Mouse (Mus musculus): ENCODE measurements at regions not wholly inside any gene's neighbourhood (a gene's known extent, or its start where the extent isn't known, plus 50 kb on each side); places are given as distances from the start of the nearest gene placed in this dataset.

- Histone ChIP-seq H3K4me3 (ENCODE audit: low read depth, low read length) (no peak overlapping the region), H3K9me3 (ENCODE audit: control insufficient read depth, low read length) (no peaks in the 10 kb centered on the region), H3K36me3 (ENCODE audit: control insufficient read depth, insufficient read depth, low read length) (no peaks in the 10 kb centered on the region), H3K4me2 (ENCODE audit: low read depth) (no peak overlapping the region), H3K27me3 (ENCODE audit: control insufficient read depth, insufficient read depth, low read length) (no peaks in the 10 kb centered on the region), H3K4me1 (ENCODE audit: control insufficient read depth, insufficient read depth, low read length) (no peaks in the 10 kb centered on the region), H3K27ac (ENCODE audit: low read depth, low read length) (no peak overlapping the region), H3K9ac (ENCODE audit: low read length) (no peak overlapping the region)
- no peak for ATAC-seq (ENCODE audit: insufficient read depth, low FRiP score, low TSS enrichment)
- no peak for DNase-seq (ENCODE audit: low spot score)
- 92% methylated on average over 6 of the region's 6 CpGs for WGBS
These were observed 251.0 kb downstream of the Ipmk start for GRCm38 (mm10) chr10:71598515-71598914.

DNA sequence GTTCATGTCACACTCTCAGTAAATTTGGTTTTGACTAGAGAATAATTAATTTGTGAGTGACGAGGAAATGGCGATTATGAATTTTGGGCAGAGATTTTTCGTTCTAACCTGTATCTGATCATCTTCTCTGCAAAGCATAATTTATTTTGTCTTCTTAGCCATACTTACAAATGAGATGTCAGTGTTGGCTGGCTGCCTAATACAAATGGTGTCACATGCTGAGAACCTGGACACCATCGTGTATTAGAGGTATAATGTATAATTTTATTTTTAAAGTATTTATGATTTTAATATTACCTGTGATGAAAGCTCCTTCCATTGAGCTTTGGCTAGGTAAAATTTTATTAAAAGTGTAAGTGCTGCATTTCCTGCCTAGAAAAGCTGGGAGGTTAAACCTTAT lies 266.2 kb downstream of the Ipmk start:
- H3K27me3 ChIP-seq (ENCODE audit: control insufficient read depth, insufficient read depth, low read length): no peaks in the 10 kb centered on the region
- ATAC-seq (ENCODE audit: insufficient read depth, low FRiP score, low TSS enrichment) (no peak), DNase-seq (ENCODE audit: low spot score) (no peak)
- no peak overlapping the region for H3K9ac ChIP-seq (ENCODE audit: low read length)
- H3K36me3 ChIP-seq (ENCODE audit: control insufficient read depth, insufficient read depth, low read length): no peaks in the 10 kb centered on the region
- WGBS: 94% methylated on average over 4 of the region's 4 CpGs
- H3K9me3 ChIP-seq (ENCODE audit: control insufficient read depth, low read length): no peaks in the 10 kb centered on the region
- H3K27ac ChIP-seq (ENCODE audit: low read depth, low read length): no peak overlapping the region
- no peak overlapping the region for H3K4me3 ChIP-seq (ENCODE audit: low read depth, low read length)
- H3K4me2 ChIP-seq (ENCODE audit: low read depth): no peak overlapping the region
- no peaks in the 10 kb centered on the region for H3K4me1 ChIP-seq (ENCODE audit: control insufficient read depth, insufficient read depth, low read length)

DNA sequence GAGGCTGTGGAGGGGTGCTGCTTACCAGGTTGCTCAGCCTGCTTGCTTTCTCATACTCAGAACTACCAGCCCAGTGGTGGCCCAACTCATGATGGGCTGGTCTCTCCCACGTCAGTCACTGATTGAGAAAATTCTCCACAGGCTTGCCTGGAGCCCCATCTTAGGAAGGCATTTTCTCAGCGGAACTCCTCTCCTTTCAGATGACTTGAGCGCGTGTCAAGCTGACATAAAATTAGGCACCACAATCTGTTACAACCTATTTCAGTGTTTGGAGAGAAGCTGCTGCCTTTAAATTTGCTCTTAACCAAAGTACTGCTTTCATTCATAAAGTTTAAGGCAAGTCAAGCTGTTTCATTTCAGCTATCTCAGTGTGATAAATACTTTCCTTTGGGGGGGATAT lies 269.6 kb downstream of the Ipmk start:
- no peaks in the 10 kb centered on the region for H3K9me3 ChIP-seq (ENCODE audit: control insufficient read depth, low read length)
- H3K27ac ChIP-seq (ENCODE audit: low read depth, low read length): no peak overlapping the region
- no peaks in the 10 kb centered on the region for H3K4me1 ChIP-seq (ENCODE audit: control insufficient read depth, insufficient read depth, low read length)
- no peak overlapping the region for H3K9ac ChIP-seq (ENCODE audit: low read length)
- H3K27me3 ChIP-seq (ENCODE audit: control insufficient read depth, insufficient read depth, low read length): no peaks in the 10 kb centered on the region
- no peaks in the 10 kb centered on the region for H3K36me3 ChIP-seq (ENCODE audit: control insufficient read depth, insufficient read depth, low read length)
- H3K4me2 ChIP-seq (ENCODE audit: low read depth): no peak overlapping the region
- no peak for DNase-seq (ENCODE audit: low spot score)
- 89% methylated on average over 4 of the region's 4 CpGs for WGBS
- no peak overlapping the region for H3K4me3 ChIP-seq (ENCODE audit: low read depth, low read length)
- ATAC-seq (ENCODE audit: insufficient read depth, low FRiP score, low TSS enrichment): no peak

DNA sequence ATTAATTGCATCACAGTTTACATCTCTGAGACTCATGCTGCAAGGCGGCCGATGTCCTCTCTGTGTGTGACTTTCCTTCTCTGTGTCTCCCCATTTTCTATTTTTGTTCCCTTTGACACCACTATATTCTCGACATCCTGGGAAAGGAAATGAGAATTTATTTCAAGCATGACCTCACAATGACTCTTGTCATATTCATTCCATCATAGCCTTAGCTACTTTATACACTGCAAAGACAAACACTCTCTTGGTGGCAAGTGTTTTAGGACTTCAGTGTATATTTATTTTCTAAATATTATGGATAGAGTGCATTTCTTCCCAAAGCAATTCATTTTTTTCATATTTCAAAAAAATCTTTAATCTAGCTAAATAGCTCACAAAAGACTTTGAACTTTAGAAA lies 298.5 kb downstream of the Ipmk start:
- no peak overlapping the region for H3K9ac ChIP-seq (ENCODE audit: low read length)
- no peaks in the 10 kb centered on the region for H3K27me3 ChIP-seq (ENCODE audit: control insufficient read depth, insufficient read depth, low read length)
- H3K36me3 ChIP-seq (ENCODE audit: control insufficient read depth, insufficient read depth, low read length): no peaks in the 10 kb centered on the region
- no peak overlapping the region for H3K4me3 ChIP-seq (ENCODE audit: low read depth, low read length)
- H3K4me2 ChIP-seq (ENCODE audit: low read depth): no peak overlapping the region
- H3K27ac ChIP-seq (ENCODE audit: low read depth, low read length): no peak overlapping the region
- 77% methylated on average over 3 of the region's 3 CpGs for WGBS
- H3K4me1 ChIP-seq (ENCODE audit: control insufficient read depth, insufficient read depth, low read length): no peaks in the 10 kb centered on the region
- no peak for DNase-seq (ENCODE audit: low spot score)
- ATAC-seq (ENCODE audit: insufficient read depth, low FRiP score, low TSS enrichment): no peak
- no peaks in the 10 kb centered on the region for H3K9me3 ChIP-seq (ENCODE audit: control insufficient read depth, low read length)

DNA sequence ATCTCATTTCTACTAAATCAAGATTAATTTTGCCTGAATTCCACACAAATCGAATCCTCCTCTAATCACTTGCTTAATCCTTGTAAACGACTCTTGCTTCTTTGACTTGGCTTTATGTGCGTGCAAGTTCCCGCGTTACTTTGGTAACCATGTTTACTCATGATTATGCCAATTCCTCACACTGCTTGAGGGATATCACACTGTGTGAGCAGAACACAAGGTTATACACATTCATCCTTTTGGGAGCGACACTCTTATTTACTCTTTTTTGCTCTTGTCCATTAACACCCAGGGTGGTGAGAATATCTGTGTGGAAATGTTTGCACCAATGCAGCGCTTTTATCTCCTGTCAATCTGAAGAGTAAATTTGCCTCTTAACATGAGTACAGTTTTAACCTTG lies 310.0 kb downstream of the Ipmk start:
- no peak for ATAC-seq (ENCODE audit: insufficient read depth, low FRiP score, low TSS enrichment)
- no peak overlapping the region for H3K4me3 ChIP-seq (ENCODE audit: low read depth, low read length)
- WGBS: 92% methylated on average over 7 of the region's 7 CpGs
- DNase-seq (ENCODE audit: low spot score): no peak
- no peaks in the 10 kb centered on the region for H3K36me3 ChIP-seq (ENCODE audit: control insufficient read depth, insufficient read depth, low read length)
- H3K4me2 ChIP-seq (ENCODE audit: low read depth): no peak overlapping the region
- no peak overlapping the region for H3K27ac ChIP-seq (ENCODE audit: low read depth, low read length)
- no peak overlapping the region for H3K9ac ChIP-seq (ENCODE audit: low read length)
- no peaks in the 10 kb centered on the region for H3K9me3 ChIP-seq (ENCODE audit: control insufficient read depth, low read length)
- H3K4me1 ChIP-seq (ENCODE audit: control insufficient read depth, insufficient read depth, low read length): no peaks in the 10 kb centered on the region
- no peaks in the 10 kb centered on the region for H3K27me3 ChIP-seq (ENCODE audit: control insufficient read depth, insufficient read depth, low read length)

DNA sequence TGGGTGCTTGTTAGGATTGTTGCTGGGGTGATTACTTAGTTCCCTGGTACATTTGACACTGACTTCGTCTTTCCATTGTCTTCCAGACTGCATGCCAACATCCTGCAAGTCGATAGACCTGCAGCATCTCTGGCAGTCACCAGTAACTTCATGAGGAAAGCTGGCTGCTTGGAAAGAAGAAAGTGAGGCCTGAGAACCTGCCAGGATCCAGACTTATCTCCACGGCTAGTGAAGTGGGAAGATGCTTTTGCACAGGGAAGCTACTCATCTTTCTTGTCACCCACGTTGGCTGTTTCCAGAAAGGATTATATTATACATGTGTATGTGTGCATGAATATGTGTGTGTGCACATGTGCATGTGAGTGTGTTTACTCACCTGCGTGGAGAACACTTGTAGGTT lies 316.0 kb downstream of the Ipmk start:
- WGBS: 85% methylated on average over 5 of the region's 5 CpGs
- H3K4me3 ChIP-seq (ENCODE audit: low read depth, low read length): no peak overlapping the region
- H3K27me3 ChIP-seq (ENCODE audit: control insufficient read depth, insufficient read depth, low read length): no peaks in the 10 kb centered on the region
- no peak overlapping the region for H3K9ac ChIP-seq (ENCODE audit: low read length)
- no peak overlapping the region for H3K27ac ChIP-seq (ENCODE audit: low read depth, low read length)
- H3K4me2 ChIP-seq (ENCODE audit: low read depth): no peak overlapping the region
- no peak for DNase-seq (ENCODE audit: low spot score)
- H3K36me3 ChIP-seq (ENCODE audit: control insufficient read depth, insufficient read depth, low read length): no peaks in the 10 kb centered on the region
- no peaks in the 10 kb centered on the region for H3K9me3 ChIP-seq (ENCODE audit: control insufficient read depth, low read length)
- ATAC-seq (ENCODE audit: insufficient read depth, low FRiP score, low TSS enrichment): no peak
- H3K4me1 ChIP-seq (ENCODE audit: control insufficient read depth, insufficient read depth, low read length): no peaks in the 10 kb centered on the region

GRCm38 (mm10) chr10:71667160-71667571 lies 319.6 kb downstream of the Ipmk start:
- H3K9ac ChIP-seq (ENCODE audit: low read length): no peak overlapping the region
- H3K4me1 ChIP-seq (ENCODE audit: control insufficient read depth, insufficient read depth, low read length): no peaks in the 10 kb centered on the region
- peak; percentile 38; the same call in 1 of the 2 replicates for ATAC-seq (ENCODE audit: insufficient read depth, low FRiP score, low TSS enrichment)
- H3K27ac ChIP-seq (ENCODE audit: low read depth, low read length): no peak overlapping the region
- H3K27me3 ChIP-seq (ENCODE audit: control insufficient read depth, insufficient read depth, low read length): no peaks in the 10 kb centered on the region
- H3K4me3 ChIP-seq (ENCODE audit: low read depth, low read length): no peak overlapping the region
- H3K36me3 ChIP-seq (ENCODE audit: control insufficient read depth, insufficient read depth, low read length): no peaks in the 10 kb centered on the region
- DNase-seq (ENCODE audit: low spot score): no peak
- no peak overlapping the region for H3K4me2 ChIP-seq (ENCODE audit: low read depth)
- H3K9me3 ChIP-seq (ENCODE audit: control insufficient read depth, low read length): no peaks in the 10 kb centered on the region
- 79% methylated on average over 7 of the region's 7 CpGs for WGBS

DNA sequence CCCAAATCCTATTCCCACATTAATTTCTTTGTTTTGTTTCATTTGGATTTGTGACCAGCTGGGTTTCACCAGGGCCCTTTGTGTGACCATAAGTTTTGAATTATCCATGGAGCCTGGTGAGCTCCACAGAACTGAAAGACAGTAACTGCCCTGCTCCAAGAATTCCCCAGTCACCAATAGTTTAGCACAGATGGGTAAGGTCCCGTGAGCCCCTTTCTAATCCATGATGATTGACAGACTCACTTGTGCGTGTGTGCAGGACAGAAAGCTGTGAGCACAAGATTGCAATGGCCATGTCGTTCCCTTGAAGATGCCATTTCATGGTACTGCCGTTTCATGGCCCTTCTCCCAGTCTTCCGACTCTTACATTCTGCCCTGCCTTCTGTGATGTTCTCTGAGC lies 331.7 kb downstream of the Ipmk start:
- Histone ChIP-seq H3K27ac (ENCODE audit: low read depth, low read length) (no peak overlapping the region), H3K4me1 (ENCODE audit: control insufficient read depth, insufficient read depth, low read length) (no peaks in the 10 kb centered on the region), H3K9me3 (ENCODE audit: control insufficient read depth, low read length) (no peaks in the 10 kb centered on the region), H3K4me3 (ENCODE audit: low read depth, low read length) (no peak overlapping the region), H3K36me3 (ENCODE audit: control insufficient read depth, insufficient read depth, low read length) (no peaks in the 10 kb centered on the region), H3K9ac (ENCODE audit: low read length) (no peak overlapping the region), H3K27me3 (ENCODE audit: control insufficient read depth, insufficient read depth, low read length) (no peaks in the 10 kb centered on the region), H3K4me2 (ENCODE audit: low read depth) (no peak overlapping the region)
- whole genome bisulfite sequencing: 77% methylated on average over 5 of the region's 5 CpGs
- DNase-seq (ENCODE audit: low spot score) (no peak), ATAC-seq (ENCODE audit: insufficient read depth, low FRiP score, low TSS enrichment) (no peak)

- Histone ChIP-seq H3K27ac (ENCODE audit: low read depth, low read length) (no peak overlapping the region), H3K4me1 (ENCODE audit: control insufficient read depth, insufficient read depth, low read length) (no peaks in the 10 kb centered on the region), H3K36me3 (ENCODE audit: control insufficient read depth, insufficient read depth, low read length) (no peaks in the 10 kb centered on the region), H3K27me3 (ENCODE audit: control insufficient read depth, insufficient read depth, low read length) (no peaks in the 10 kb centered on the region), H3K4me3 (ENCODE audit: low read depth, low read length) (no peak overlapping the region), H3K9ac (ENCODE audit: low read length) (no peak overlapping the region), H3K9me3 (ENCODE audit: control insufficient read depth, low read length) (no peaks in the 10 kb centered on the region), H3K4me2 (ENCODE audit: low read depth) (no peak overlapping the region)
- 95% methylated on average over 2 of the region's 2 CpGs for WGBS
- no peak for ATAC-seq (ENCODE audit: insufficient read depth, low FRiP score, low TSS enrichment)
- DNase-seq (ENCODE audit: low spot score): no peak
These were observed 365.9 kb downstream of the Ipmk start for GRCm38 (mm10) chr10:71713456-71713855.

Measured in neural tube, embryonic 11.5 days (tissue).